Mouse (Mus musculus) ovary, postnatal 14 days (tissue): ENCODE data around the gene Gm9507.
"Not testable (repeated sequence)": the region's sequence is repeated elsewhere in the genome, so short reads cannot be mapped to it uniquely, and the experiment has no call there.

Experiments used
- DNase-seq: peaks from one replicate; pipeline ENCODE4 v3.0.0; 2022; ENCODE audit warnings: low spot score

Gm9507 gene

GRCm38 (mm10) chr10:77771225-77771624 is 40.4 kb downstream of the Gm9507 start, which contains the start of gene Gm3238:
Gene Gm3238 (minus strand): TSS chr10:77771325.
- not testable (repeated sequence) for DNase-seq

GRCm38 (mm10) chr10:77769727-77770126 is 41.9 kb downstream of the Gm9507 start:
- DNase-seq: no peak
